Mouse (Mus musculus): ENCODE measurements around the gene Ccdc124. TPM values are rescaled to one million over a fixed set of nuclear protein-coding genes. Genes with fewer than 3 reads are reported as not detected.
"Not testable (repeated sequence)": the region's sequence is repeated elsewhere in the genome, so short reads cannot be mapped to it uniquely, and the experiment has no call there.

The Ccdc124 gene
- polyA plus RNA-seq, 1 experiment from 2014 or later = 113 TPM

- Histone ChIP-seq H3K9ac (peak overlapping the region; percentile 54; the same call in 1 of the 2 replicates), H3K4me2 (replicated peaks) (no peak overlapping the region), H3K4me1 (peaks cover 28% of the 10 kb centered on the region), H3K27me3 (0 out of 2 replicates have a peak, but pooled peaks cover 6% of the 10 kb centered on the region), H3K27ac (no peak overlapping the region), H3K4me3 (no peak overlapping the region), H3K9me3 (no peaks in the 10 kb centered on the region), H3K36me3 (no peaks in the 10 kb centered on the region)
- no peak for ATAC-seq (ENCODE audit: low FRiP score, low read depth)
- WGBS = 54% methylated on average over 4 of the region's 4 CpGs
Observed at GRCm38 (mm10) chr8:70903112-70903511, 29.4 kb upstream of the Ccdc124 start.

DNA sequence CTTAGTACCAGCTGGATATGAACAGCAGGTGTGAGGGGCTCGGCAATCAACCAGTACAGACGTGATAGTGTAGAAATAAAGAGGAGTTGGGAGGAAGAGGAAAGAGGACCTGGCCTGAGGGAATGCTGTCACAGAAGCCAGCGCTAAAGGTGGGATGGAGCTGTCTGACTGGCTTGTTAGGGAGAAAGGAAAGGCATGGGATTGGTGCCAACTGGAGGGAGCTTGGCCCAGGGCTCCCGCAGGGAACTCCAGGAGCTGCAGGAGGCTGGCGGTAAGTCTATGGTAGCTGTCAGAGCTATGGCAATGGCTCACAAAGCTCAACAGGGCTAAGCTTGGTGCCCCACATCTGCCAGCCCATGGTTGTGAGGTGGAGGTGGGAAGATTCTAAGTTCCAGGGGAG is 28.5 kb upstream of the Ccdc124 start:
- no peak overlapping the region for H3K9ac ChIP-seq
- H3K4me3 ChIP-seq = no peak overlapping the region
- no peaks in the 10 kb centered on the region for H3K9me3 ChIP-seq
- 36% methylated on average over 5 of the region's 5 CpGs for WGBS
- H3K27ac ChIP-seq = no peak overlapping the region
- peaks cover 24% of the 10 kb centered on the region for H3K4me1 ChIP-seq
- no peaks in the 10 kb centered on the region for H3K36me3 ChIP-seq
- no peak for ATAC-seq (ENCODE audit: low FRiP score, low read depth)
- no peak overlapping the region for H3K4me2 ChIP-seq (replicated peaks)
- H3K27me3 ChIP-seq = 0 out of 2 replicates have a peak, but pooled peaks cover 6% of the 10 kb centered on the region

DNA sequence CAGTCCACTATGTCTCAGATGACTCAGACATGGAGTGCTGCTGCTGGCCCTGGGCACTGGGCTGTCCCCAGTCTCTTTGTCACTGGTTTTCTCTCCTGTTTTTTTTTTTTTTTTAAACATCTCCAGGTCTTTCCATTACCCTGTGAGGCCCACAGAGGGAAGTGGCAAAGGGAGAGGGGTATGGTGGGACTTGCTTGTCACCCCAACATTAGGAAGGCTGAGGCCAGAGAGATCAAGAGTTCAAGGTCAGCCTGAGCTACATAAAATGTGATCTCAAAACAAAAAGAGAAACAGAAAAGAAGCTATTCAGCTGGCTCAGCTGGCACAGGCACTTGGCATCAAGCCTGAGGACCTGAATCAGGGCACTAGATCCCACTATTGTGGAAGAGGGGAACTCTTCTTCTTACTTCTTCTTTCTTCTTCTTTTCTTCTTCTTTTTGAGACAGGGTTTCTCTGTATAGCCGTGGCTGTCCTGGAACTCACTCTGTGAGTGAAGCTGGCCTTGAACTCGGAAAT is 27.2 kb upstream of the Ccdc124 start:
- 60% methylated on average over 2 of the region's 2 CpGs for WGBS
- H3K27me3 ChIP-seq = 0 out of 2 replicates have a peak, but pooled peaks cover 6% of the 10 kb centered on the region
- no peak for ATAC-seq (ENCODE audit: low FRiP score, low read depth)
- H3K9me3 ChIP-seq = no peaks in the 10 kb centered on the region
- H3K27ac ChIP-seq = no peak overlapping the region
- H3K4me2 ChIP-seq (replicated peaks) = no peak overlapping the region
- H3K9ac ChIP-seq = peak overlapping the region; percentile 39; the same call in 1 of the 2 replicates
- peaks cover 5% of the 10 kb centered on the region; the same call in 1 of the 2 replicates for H3K36me3 ChIP-seq
- peaks cover 21% of the 10 kb centered on the region for H3K4me1 ChIP-seq
- no peak overlapping the region for H3K4me3 ChIP-seq

- peaks cover 22% of the 10 kb centered on the region for H3K36me3 ChIP-seq
- peak overlapping the region; percentile 19; the same call in 1 of the 2 replicates for H3K9ac ChIP-seq
- H3K4me1 ChIP-seq = peaks cover 20% of the 10 kb centered on the region
- H3K4me2 ChIP-seq (replicated peaks) = no peak overlapping the region
- no peaks in the 10 kb centered on the region for H3K9me3 ChIP-seq
- ATAC-seq (ENCODE audit: low FRiP score, low read depth) = no peak
- whole genome bisulfite sequencing = 79% methylated on average over 2 of the region's 2 CpGs
- H3K27ac ChIP-seq = no peak overlapping the region
- H3K27me3 ChIP-seq = peaks cover 16% of the 10 kb centered on the region
- no peak overlapping the region for H3K4me3 ChIP-seq
Observed at GRCm38 (mm10) chr8:70899226-70899625, 25.5 kb upstream of the Ccdc124 start.

DNA sequence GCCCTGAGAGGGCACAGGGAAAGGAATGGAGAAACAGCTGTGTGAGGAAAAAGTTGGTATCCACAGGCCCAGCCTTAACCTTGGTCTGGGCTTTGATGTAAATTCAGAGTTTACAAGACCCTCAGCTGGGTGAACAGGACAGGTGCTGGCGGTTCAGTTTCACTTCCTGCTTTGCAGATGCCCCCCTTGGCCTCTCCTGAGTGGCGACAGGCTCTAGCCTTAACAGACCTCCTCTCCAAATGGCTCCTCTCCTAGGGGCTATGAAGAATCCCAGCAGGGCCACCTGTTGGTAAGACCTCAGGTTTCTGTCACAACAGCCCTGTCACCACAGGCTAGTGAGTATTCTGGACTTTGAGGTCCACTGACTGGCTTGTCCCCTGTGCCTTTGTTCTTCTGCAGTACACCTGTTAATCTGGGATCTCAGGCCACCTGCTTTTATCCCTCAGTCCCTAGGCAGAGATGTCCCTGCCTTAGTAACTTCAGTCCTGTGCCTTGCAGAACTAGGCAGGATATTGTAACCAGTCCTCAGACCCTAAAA is 25.0 kb upstream of the Ccdc124 start:
- ATAC-seq (ENCODE audit: low FRiP score, low read depth) = no peak
- WGBS = 40% methylated on average over 2 of the region's 2 CpGs
- Histone ChIP-seq H3K9ac (peak overlapping the region; percentile 77), H3K9me3 (no peaks in the 10 kb centered on the region), H3K27me3 (peaks cover 17% of the 10 kb centered on the region), H3K4me3 (peak overlapping the region; percentile 92), H3K36me3 (peaks cover 27% of the 10 kb centered on the region), H3K4me1 (peaks cover 20% of the 10 kb centered on the region), H3K27ac (no peak overlapping the region; the same call in 1 of the 2 replicates), H3K4me2 (replicated peaks) (peak overlapping the region; percentile 82)

GRCm38 (mm10) chr8:70897681-70898413 is 24.1 kb upstream of the Ccdc124 start:
- H3K4me1 ChIP-seq = peaks cover 29% of the 10 kb centered on the region
- peak; percentile 22 for ATAC-seq (ENCODE audit: low FRiP score, low read depth)
- peak overlapping the region; percentile 92 for H3K4me3 ChIP-seq
- peaks cover 23% of the 10 kb centered on the region for H3K27me3 ChIP-seq
- H3K9me3 ChIP-seq = no peaks in the 10 kb centered on the region
- under 1% methylated on average over 20 of the region's 20 CpGs for WGBS
- peaks cover 33% of the 10 kb centered on the region for H3K36me3 ChIP-seq
- H3K27ac ChIP-seq = peak overlapping the region; percentile 72
- peak overlapping the region; percentile 82 for H3K4me2 ChIP-seq (replicated peaks)
- H3K9ac ChIP-seq = peak overlapping the region; percentile 77

DNA sequence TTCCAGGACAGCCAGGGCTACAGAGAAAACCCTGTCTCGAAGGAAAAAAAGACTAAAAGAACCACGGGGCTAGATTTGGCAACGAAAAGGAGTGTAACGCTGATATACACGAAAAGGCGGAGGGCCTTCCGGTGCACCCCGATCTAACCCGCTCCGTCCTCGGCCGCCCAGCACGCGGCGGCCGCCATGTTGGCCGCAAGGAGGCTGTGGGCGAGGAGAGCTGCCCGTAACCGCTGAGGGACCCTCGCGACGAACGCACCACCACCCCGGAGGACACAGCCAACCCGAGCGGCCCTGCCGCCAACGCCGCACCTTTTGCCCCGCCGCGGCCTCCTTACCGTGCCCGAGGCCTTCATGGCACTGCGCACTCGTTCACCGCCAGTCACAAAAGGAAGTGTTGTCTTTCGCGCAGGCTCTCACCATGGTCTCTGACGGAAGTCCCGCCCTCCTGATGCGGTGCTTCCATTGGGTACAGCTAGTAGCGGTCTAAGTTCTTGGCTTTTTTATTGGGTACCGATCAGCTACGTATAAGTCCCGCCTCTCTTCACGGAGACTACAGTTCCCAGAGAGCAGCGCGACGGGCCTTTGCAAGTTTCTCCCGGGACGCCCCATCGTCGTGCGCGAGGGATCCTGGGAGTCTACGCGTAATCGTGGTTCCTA is 23.4 kb upstream of the Ccdc124 start, which contains the start of gene Rpl18a:
Gene Rpl18a (minus strand): TSS at position 392 of the 660 bp plus-strand sequence.
- peaks cover 33% of the 10 kb centered on the region for H3K36me3 ChIP-seq
- ATAC-seq (ENCODE audit: low FRiP score, low read depth) = peak; percentile 98
- WGBS = under 1% methylated on average over 60 of the region's 60 CpGs

GRCm38 (mm10) chr8:70896316-70897020 is 22.7 kb upstream of the Ccdc124 start:
- no peak for ATAC-seq (ENCODE audit: low FRiP score, low read depth)
- H3K9me3 ChIP-seq = no peaks in the 10 kb centered on the region
- peak overlapping the region; percentile 98 for H3K4me2 ChIP-seq (replicated peaks)
- peak overlapping the region; percentile 55; the same call in 1 of the 2 replicates for H3K27ac ChIP-seq
- H3K36me3 ChIP-seq = peaks cover 33% of the 10 kb centered on the region
- WGBS = 3% methylated on average over 25 of the region's 25 CpGs
- peaks cover 37% of the 10 kb centered on the region for H3K27me3 ChIP-seq
- peak overlapping the region; percentile 95 for H3K9ac ChIP-seq
- H3K4me1 ChIP-seq = peaks cover 43% of the 10 kb centered on the region
- H3K4me3 ChIP-seq = peak overlapping the region; percentile 92

More for the DNA sequence above, 23.4 kb upstream of the Ccdc124 start, which contains the start of gene Rpl18a:
- peaks cover 30% of the 10 kb centered on the region for H3K27me3 ChIP-seq
- peak within 1 kb of the TSS; percentile 92 for H3K4me3 ChIP-seq
- peak within 1 kb of the TSS; percentile 95 for H3K9ac ChIP-seq
- no peaks in the 10 kb centered on the region for H3K9me3 ChIP-seq
- peak within 1 kb of the TSS; percentile 72 for H3K27ac ChIP-seq
- H3K4me2 ChIP-seq (replicated peaks) = peak within 1 kb of the TSS; percentile 98
- H3K4me1 ChIP-seq = peaks cover 36% of the 10 kb centered on the region

DNA sequence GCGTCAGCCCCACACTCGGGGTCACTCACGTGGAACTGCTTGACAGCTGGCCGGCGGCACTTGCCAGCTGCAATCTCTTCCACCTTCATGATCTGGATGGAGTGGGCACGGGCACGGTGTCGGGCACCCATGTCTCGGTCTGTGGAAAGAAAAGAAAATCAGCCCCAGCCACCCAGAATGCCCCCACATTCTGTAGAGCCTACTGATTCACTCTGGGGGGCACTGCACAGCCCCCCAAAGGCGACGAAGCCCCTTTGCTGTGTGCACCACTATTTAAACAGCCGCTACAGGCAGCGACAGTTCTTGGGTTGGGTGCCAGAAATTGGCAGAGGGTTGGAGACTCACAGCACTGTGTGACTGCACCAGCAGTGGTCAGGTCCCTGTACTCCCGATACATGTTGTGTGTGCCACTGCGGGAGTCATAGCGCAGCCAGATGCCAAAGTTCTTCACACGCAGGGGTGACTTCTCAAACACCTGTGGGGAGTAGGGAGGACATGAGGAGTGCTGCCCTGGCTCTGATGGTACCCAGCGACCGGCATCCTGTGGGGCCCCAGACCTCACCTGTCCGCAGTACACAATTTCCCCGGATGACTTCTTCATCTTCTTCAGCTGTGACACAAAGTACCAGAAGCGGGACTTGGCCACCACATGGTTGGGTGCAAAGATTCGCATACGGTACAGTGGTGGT is 22.0 kb upstream of the Ccdc124 start:
- peak overlapping the region; percentile 95 for H3K9ac ChIP-seq
- H3K9me3 ChIP-seq; ATAC-seq (ENCODE audit: low FRiP score, low read depth); H3K27ac ChIP-seq: not testable (repeated sequence)
- WGBS = 81% methylated on average over 24 of the region's 24 CpGs
- peaks cover 43% of the 10 kb centered on the region for H3K4me1 ChIP-seq
- H3K4me2 ChIP-seq (replicated peaks) = peak overlapping the region; percentile 98
- H3K4me3 ChIP-seq = peak overlapping the region; percentile 92
- peaks cover 33% of the 10 kb centered on the region for H3K36me3 ChIP-seq
- peaks cover 44% of the 10 kb centered on the region for H3K27me3 ChIP-seq

DNA sequence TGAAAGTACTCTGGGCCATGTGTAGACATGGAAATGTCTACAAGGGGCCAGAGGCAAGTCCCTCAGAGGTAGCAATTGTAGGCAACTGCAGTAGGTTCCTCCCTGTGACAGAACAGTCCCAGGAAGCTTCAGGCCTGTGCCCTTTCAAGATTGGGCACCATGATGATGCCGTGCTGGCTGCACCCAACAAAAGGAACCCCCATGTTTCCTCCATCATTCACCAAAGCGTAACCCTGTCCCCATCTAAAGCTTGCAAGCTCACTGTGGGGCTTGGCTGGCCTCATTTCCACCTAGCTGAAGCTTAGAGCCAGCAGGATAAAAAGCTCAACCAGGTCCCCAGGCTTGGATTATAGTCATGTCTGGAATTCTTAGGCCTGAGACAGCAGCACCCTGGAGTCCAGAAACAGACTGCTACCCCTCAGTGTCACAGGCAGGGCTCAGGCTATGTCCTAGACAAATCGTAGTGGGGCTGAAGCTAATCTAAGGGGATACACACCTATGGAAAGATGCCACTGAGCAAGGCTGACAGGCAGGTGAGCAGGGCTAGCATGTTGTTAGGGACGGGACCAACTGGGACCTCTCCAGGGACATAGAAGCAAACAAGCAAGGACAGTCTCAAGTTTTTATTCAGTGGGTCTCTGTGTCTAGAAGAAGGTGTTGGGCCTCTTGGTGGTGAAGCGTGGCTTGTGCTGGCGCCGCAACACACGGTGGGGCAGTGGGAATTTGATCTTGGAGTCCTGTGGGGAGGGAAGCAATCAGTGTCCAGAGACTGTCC is 21.2 kb upstream of the Ccdc124 start:
- H3K4me3 ChIP-seq = peak overlapping the region; percentile 92; the same call in 1 of the 2 replicates
- no peak overlapping the region for H3K27ac ChIP-seq

More for the DNA sequence above, 21.2 kb upstream of the Ccdc124 start:
- H3K9ac ChIP-seq = 0 out of 2 replicates have a peak overlapping the region, but pooled peaks have one; percentile 35
- WGBS = 92% methylated on average over 8 of the region's 8 CpGs
- H3K4me1 ChIP-seq = peaks cover 43% of the 10 kb centered on the region
- H3K4me2 ChIP-seq (replicated peaks) = no peak overlapping the region
- ATAC-seq (ENCODE audit: low FRiP score, low read depth) = no peak
- peaks cover 52% of the 10 kb centered on the region for H3K27me3 ChIP-seq
- H3K9me3 ChIP-seq = peaks cover 3% of the 10 kb centered on the region; the same call in 1 of the 2 replicates
- peaks cover 33% of the 10 kb centered on the region for H3K36me3 ChIP-seq
